Mouse (Mus musculus) mouse embryonic stem cell (cell line): ENCODE measurements at regions not wholly inside any gene's neighbourhood (a gene's known extent, or its start where the extent isn't known, plus 50 kb on each side); places are given as distances from the start of the nearest gene placed in this dataset.

ENCODE experiments used
- in situ Hi-C, 2 experiments: fragments of 300-500 bp; cut with MboI; formaldehyde crosslinking; loops; 1 replicate in 1 of 2; 3 replicates in 1 of 2; pipeline ENCODE4 v1.14.3; 2019 to 2020; ENCODE audit warnings: low sequenced_read_pairs in 2 of 2, low pct_unique_long_range_greater_than_20kb in 1 of 2, mixed read lengths in 1 of 2; ENCODE audit not compliant: unreplicated experiment in 1 of 2

- in situ Hi-C loops, result no loop called here
These were observed 687.0 kb upstream of the Sox9 start for GRCm38 (mm10) chr11:112095009-112095408.

GRCm38 (mm10) chr11:112098161-112098560 lies 683.9 kb upstream of the Sox9 start:
- in situ Hi-C loops, result no loop called here

GRCm38 (mm10) chr11:112103252-112103651 lies 678.8 kb upstream of the Sox9 start:
- in situ Hi-C loops, result no loop called here

- in situ Hi-C loops, result no loop called here
These were observed 675.1 kb upstream of the Sox9 start for GRCm38 (mm10) chr11:112106891-112107290.

- in situ Hi-C loops, result no loop called here
These were observed 674.7 kb upstream of the Sox9 start for GRCm38 (mm10) chr11:112107314-112107713.

- in situ Hi-C loops, result no loop called here
These were observed 661.0 kb upstream of the Sox9 start for GRCm38 (mm10) chr11:112121026-112121425.

GRCm38 (mm10) chr11:112121831-112122230 lies 660.2 kb upstream of the Sox9 start:
- in situ Hi-C loops, result no loop called here

- in situ Hi-C loops, result no loop called here
These were observed 656.6 kb upstream of the Sox9 start for GRCm38 (mm10) chr11:112125249-112125933.

- in situ Hi-C loops, result no loop called here
These were observed 651.9 kb upstream of the Sox9 start for GRCm38 (mm10) chr11:112130090-112130489.

- in situ Hi-C loops, result no loop called here
These were observed 644.5 kb upstream of the Sox9 start for GRCm38 (mm10) chr11:112137401-112138020.

GRCm38 (mm10) chr11:112140058-112140457 lies 642.0 kb upstream of the Sox9 start:
- in situ Hi-C loops, result no loop called here

GRCm38 (mm10) chr11:112140495-112140894 lies 641.5 kb upstream of the Sox9 start:
- in situ Hi-C loops, result no loop called here

- in situ Hi-C loops, result no loop called here
These were observed 641.1 kb upstream of the Sox9 start for GRCm38 (mm10) chr11:112140912-112141311.

- in situ Hi-C loops, result no loop called here
These were observed 630.0 kb upstream of the Sox9 start for GRCm38 (mm10) chr11:112152051-112152450.

GRCm38 (mm10) chr11:112153198-112153597 lies 628.8 kb upstream of the Sox9 start:
- in situ Hi-C loops, result no loop called here

- in situ Hi-C loops, result no loop called here
These were observed 627.2 kb upstream of the Sox9 start for GRCm38 (mm10) chr11:112154712-112155319.

GRCm38 (mm10) chr11:112155339-112155955 lies 626.6 kb upstream of the Sox9 start:
- in situ Hi-C loops, result no loop called here

GRCm38 (mm10) chr11:112163681-112164265 lies 618.3 kb upstream of the Sox9 start:
- in situ Hi-C loops, result no loop called here

- in situ Hi-C loops, result no loop called here
These were observed 608.4 kb upstream of the Sox9 start for GRCm38 (mm10) chr11:112173585-112173984.
